Mouse (Mus musculus) intestine, postnatal 0 days (tissue): ENCODE results near the gene Slc31a2. TPM values are rescaled to one million over a fixed set of nuclear protein-coding genes. Genes with fewer than 3 reads are reported as not detected.
"Not testable (repeated sequence)": the region's sequence is repeated elsewhere in the genome, so short reads cannot be mapped to it uniquely, and the experiment has no call there.

Experiments
- ATAC-seq: fragments of 200-750 bp; cut with Nextera tagmentation; 2 replicates; pipeline ENCODE4 v1.8.0; 2017; ENCODE audit warnings: mild to moderate bottlenecking, moderate TSS enrichment, moderate library complexity
- H3K27ac ChIP-seq: fragments of 300-500 bp; sonication (generic); 2 replicates; pipeline ENCODE4 v1.5.1; 2014; ENCODE audit warnings: mild to moderate bottlenecking, low read depth, low read length, moderate library complexity
- H3K27me3 ChIP-seq: fragments of 300-500 bp; sonication (generic); replicated peaks from 2 replicates; pipeline ENCODE4 v1.6.1; 2014; ENCODE audit warnings: low read length, mixed read lengths; ENCODE audit not compliant: control insufficient read depth, insufficient read depth
- H3K36me3 ChIP-seq: fragments of 300-500 bp; sonication (generic); 2 replicates; pipeline ENCODE4 v1.6.1; 2014; ENCODE audit warnings: mild to moderate bottlenecking, moderate library complexity; ENCODE audit not compliant: control insufficient read depth, insufficient read depth
- H3K4me1 ChIP-seq: fragments of 300-500 bp; sonication (generic); replicated peaks from 2 replicates; pipeline ENCODE4 v1.6.1; 2014; ENCODE audit warnings: antibody characterized with exemption, low read length, mixed read lengths; ENCODE audit not compliant: control insufficient read depth, insufficient read depth
- H3K4me2 ChIP-seq: fragments of 300-500 bp; sonication (generic); replicated peaks from 2 replicates; pipeline ENCODE4 v1.6.1; 2014; ENCODE audit warnings: low read depth, mild to moderate bottlenecking, moderate library complexity
- H3K4me3 ChIP-seq: fragments of 300-500 bp; sonication (generic); 2 replicates; pipeline ENCODE4 v1.5.1; 2014; ENCODE audit warnings: low read depth, low read length
- H3K9ac ChIP-seq: fragments of 300-500 bp; sonication (generic); 2 replicates; pipeline ENCODE4 v1.6.1; 2014; ENCODE audit warnings: mild to moderate bottlenecking, low read depth, low read length
- H3K9me3 ChIP-seq: fragments of 300-500 bp; sonication (generic); 2 replicates; pipeline ENCODE4 v1.6.1; 2016; ENCODE audit warnings: mixed run types; ENCODE audit not compliant: control insufficient read depth
- CTCF ChIP-seq: sonication (generic); IDR thresholded peaks from 2 replicates; pipeline ENCODE4 v1.5.1; 2016; ENCODE audit warnings: low read depth, mild to moderate bottlenecking, control low read depth, antibody characterized with exemption, moderate library complexity
- WGBS: fragments of 180-500 bp; shearing (Covaris S2); extraction: QIAGEN DNeasy Blood & Tissue Kit; methylation state at CpG from one replicate; pipeline ENCODE4 v1.1.7; 2014; 5-methylcytosine and 5-hydroxymethylcytosine counted together
- polyA plus RNA-seq: library from polyadenylated mRNA; unstranded; fragments of >200 nt; fragmentation: Nextera tagmentation; extraction: Ambion mirVana; gene quantifications from 2 replicates; pipeline ENCODE4 v1.2.1, GENCODE M21; 2015

Slc31a2 gene
- polyA plus RNA-seq, 1 experiment from 2014 or later = 16.1 TPM

- peak; percentile 68 for ATAC-seq
- TF ChIP-seq CTCF = no peak
Observed at GRCm38 (mm10) chr4:62265154-62265836, 2.9 kb downstream of the Slc31a2 start.

GRCm38 (mm10) chr4:62266016-62266415, 3.7 kb downstream of the Slc31a2 start:
- H3K27me3 ChIP-seq, H3K4me3 ChIP-seq: not testable (repeated sequence)
- WGBS = 77% methylated on average over 5 of the region's 7 CpGs

More at GRCm38 (mm10) chr4:62265154-62265836, 2.9 kb downstream of the Slc31a2 start:
- H3K36me3 ChIP-seq = no peaks in the 10 kb centered on the region
- no peaks in the 10 kb centered on the region for H3K4me1 ChIP-seq
- peak overlapping the region; percentile 10; the same call in 1 of the 2 replicates for H3K4me2 ChIP-seq
- no peak overlapping the region for H3K4me3 ChIP-seq
- H3K27ac ChIP-seq = no peak overlapping the region
- H3K9me3 ChIP-seq = no peaks in the 10 kb centered on the region
- 50% methylated on average over 10 of the region's 10 CpGs for WGBS
- H3K27me3 ChIP-seq = no peaks in the 10 kb centered on the region
- H3K9ac ChIP-seq = no peak overlapping the region

GRCm38 (mm10) chr4:62267101-62267500, 4.7 kb downstream of the Slc31a2 start:
- Histone ChIP-seq H3K4me3 (no peak overlapping the region), H3K4me1 (no peaks in the 10 kb centered on the region), H3K9me3 (no peaks in the 10 kb centered on the region), H3K36me3 (no peaks in the 10 kb centered on the region), H3K9ac (no peak overlapping the region), H3K4me2 (no peak overlapping the region), H3K27me3 (no peaks in the 10 kb centered on the region), H3K27ac (no peak overlapping the region)
- 61% methylated on average over 10 of the region's 10 CpGs for WGBS
- ATAC-seq = no peak
- TF ChIP-seq CTCF = no peak

More at GRCm38 (mm10) chr4:62266016-62266415, 3.7 kb downstream of the Slc31a2 start:
- ATAC-seq, H3K36me3 ChIP-seq, H3K4me2 ChIP-seq, H3K4me1 ChIP-seq, H3K27ac ChIP-seq, H3K9ac ChIP-seq, H3K9me3 ChIP-seq: not testable (repeated sequence)

DNA sequence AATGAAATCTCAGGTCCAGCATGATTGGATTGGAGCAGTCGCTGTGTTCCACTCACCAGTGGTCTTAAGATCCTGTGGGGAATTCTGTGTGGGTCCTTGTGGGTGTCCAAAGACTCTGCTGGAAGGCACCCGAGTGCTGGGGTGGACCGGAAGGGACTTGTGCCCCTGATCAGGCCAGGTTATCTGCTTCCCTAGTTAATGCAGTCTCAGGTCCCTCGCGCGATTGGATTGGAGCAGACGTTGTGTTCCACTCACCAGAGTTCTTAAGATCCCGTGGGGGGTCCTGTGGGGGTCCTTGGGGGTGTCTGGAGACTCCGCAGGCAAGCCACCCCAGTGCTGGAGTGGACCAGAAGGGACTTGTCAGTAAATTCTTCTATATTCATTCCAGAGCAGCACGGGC, 10.3 kb downstream of the Slc31a2 start:
- Histone ChIP-seq H3K4me3 (no peak overlapping the region), H3K9ac (no peak overlapping the region), H3K27me3 (no peaks in the 10 kb centered on the region), H3K36me3 (no peaks in the 10 kb centered on the region), H3K4me1 (no peaks in the 10 kb centered on the region), H3K9me3 (no peaks in the 10 kb centered on the region), H3K4me2 (no peak overlapping the region), H3K27ac (no peak overlapping the region)
- WGBS = 87% methylated on average over 10 of the region's 10 CpGs
- no peak for ATAC-seq
- no peak for TF ChIP-seq CTCF

- TF ChIP-seq CTCF = no peak
- H3K9me3 ChIP-seq = no peaks in the 10 kb centered on the region
- no peak for ATAC-seq
- H3K4me2 ChIP-seq = no peak overlapping the region
- no peaks in the 10 kb centered on the region for H3K4me1 ChIP-seq
- H3K36me3 ChIP-seq = no peaks in the 10 kb centered on the region
- no peaks in the 10 kb centered on the region for H3K27me3 ChIP-seq
- no peak overlapping the region for H3K4me3 ChIP-seq
- no peak overlapping the region for H3K27ac ChIP-seq
- WGBS = 90% methylated on average over 10 of the region's 10 CpGs
- no peak overlapping the region for H3K9ac ChIP-seq
Observed at GRCm38 (mm10) chr4:62273916-62274315, 11.6 kb downstream of the Slc31a2 start.

DNA sequence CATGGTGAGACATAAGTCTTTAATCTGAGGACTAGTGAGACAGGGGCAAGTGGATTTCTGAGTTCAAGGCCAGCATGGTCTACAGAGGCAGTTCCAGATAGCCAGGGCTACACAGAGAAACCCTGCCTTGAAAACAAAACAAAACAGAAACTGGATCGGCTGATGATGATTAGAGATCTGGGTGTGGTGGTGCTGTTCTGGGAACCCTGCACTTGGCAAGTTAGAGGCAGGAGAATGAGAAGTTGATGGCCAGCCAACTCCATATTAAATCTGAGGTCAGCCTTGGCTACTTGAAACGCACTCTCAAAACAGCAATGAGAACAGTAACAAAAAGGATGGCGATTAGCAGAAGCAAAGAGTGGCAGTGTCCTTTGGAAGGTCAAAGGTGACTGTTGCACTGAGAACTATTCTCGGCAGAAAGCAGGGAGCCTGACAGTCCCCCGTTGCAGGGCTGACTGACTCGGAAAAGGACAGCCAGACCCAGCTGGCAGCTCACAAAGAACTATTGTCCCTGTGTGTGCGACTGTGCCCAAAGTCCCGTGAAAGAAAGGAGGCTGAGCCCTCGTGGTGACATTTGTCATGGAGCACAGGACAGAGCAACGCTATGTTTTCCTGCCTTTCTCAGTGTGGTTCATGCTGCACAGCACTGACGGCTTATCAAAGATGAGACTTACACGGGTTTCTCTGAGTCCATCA, 12.6 kb downstream of the Slc31a2 start:
- ATAC-seq = no peak

More for the DNA sequence above, 12.6 kb downstream of the Slc31a2 start:
- Histone ChIP-seq H3K4me1 (no peaks in the 10 kb centered on the region), H3K4me3 (no peak overlapping the region), H3K27me3 (no peaks in the 10 kb centered on the region), H3K9ac (no peak overlapping the region), H3K27ac (no peak overlapping the region), H3K9me3 (no peaks in the 10 kb centered on the region), H3K4me2 (peak overlapping the region; percentile 35; the same call in 1 of the 2 replicates), H3K36me3 (no peaks in the 10 kb centered on the region)
- WGBS = 37% methylated on average over 12 of the region's 12 CpGs
- TF ChIP-seq CTCF = no peak
